Mouse (Mus musculus): ENCODE results near the gene Ugt1a10. TPM values are rescaled to one million over a fixed set of nuclear protein-coding genes. Genes with fewer than 3 reads are reported as not detected.
"Not testable (repeated sequence)": the region's sequence is repeated elsewhere in the genome, so short reads cannot be mapped to it uniquely, and the experiment has no call there.

Ugt1a10 gene
- polyA plus RNA-seq, 2 experiments: not detected

DNA sequence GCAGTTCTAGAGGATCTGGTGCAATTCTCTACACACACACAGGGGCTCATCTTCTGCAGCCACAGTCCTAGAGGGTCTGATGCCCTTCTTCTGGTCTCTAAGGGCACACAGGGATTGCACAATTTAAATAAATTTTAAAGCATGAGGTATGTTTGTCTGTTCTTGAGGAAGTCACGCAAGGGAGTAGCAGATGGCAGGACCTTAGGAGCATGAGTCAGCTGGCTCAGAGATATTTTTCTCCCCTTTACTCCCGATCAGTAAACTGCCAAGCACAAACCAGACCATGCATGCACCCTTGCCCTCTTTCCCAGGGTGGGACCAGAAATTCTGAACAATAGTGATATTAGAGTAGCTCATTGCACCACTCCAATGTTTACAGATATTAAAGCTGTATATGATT lies 103.2 kb downstream of the Ugt1a10 start:
- no peaks in the 10 kb centered on the region for H3K9me3 ChIP-seq (ENCODE audit: control insufficient read depth, low read length)
- no peaks in the 10 kb centered on the region for H3K4me1 ChIP-seq (replicated peaks; ENCODE audit: control insufficient read depth in 2 of 2, insufficient read depth in 2 of 2, low read length in 1 of 2)
- WGBS (ENCODE audit: insufficient replicate concordance): 40% methylated on average over 2 of the region's 2 CpGs
- no peaks in the 10 kb centered on the region for H3K36me3 ChIP-seq (replicated peaks; ENCODE audit: control insufficient read depth, insufficient read depth, low read depth)
- no peak overlapping the region for H3K9ac ChIP-seq (replicated peaks)
- no peak for ATAC-seq (ENCODE audit: insufficient read depth)
- H3K27ac ChIP-seq: no peak overlapping the region
- DNase-seq (ENCODE audit: low read depth in 3 of 3, low spot score in 3 of 3): no peak
- TF ChIP-seq CTCF (IDR thresholded peaks at IDR 0.05; ENCODE audit: low read depth) (no peak), EP300 (IDR thresholded peaks at IDR 0.05; ENCODE audit: low read depth) (no peak)
- H3K27me3 ChIP-seq (ENCODE audit: control insufficient read depth, insufficient read depth, low read length): no peaks in the 10 kb centered on the region
- no peak overlapping the region for H3K4me3 ChIP-seq (ENCODE audit: insufficient read depth in 1 of 2, low read depth in 2 of 2, low read length in 2 of 2)
- H3K4me2 ChIP-seq (ENCODE audit: low read depth): no peak overlapping the region

DNA sequence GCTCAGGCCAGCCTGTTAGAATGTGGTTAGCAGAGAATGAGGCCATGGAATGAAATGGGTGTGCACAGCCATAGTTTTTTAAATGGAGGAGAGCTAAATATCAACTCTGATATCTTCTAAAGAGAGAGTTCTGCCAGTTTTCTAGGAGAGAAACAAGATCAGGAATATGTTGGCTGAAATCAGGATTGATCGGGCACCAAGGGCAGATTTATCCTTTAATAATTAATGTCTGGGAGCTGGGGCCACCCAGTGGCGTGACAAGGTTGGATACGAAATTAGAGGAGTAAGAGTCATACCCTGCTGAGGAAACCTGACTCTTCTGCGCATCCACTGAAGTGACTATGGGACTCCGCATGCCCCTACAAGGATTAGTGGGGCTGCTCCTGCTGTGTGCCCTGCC lies 110.5 kb downstream of the Ugt1a10 start, which contains the start of gene Ugt1a5:
TSS of gene Ugt1a5 (plus strand) at position 302 of the 400 bp plus-strand sequence.
- H3K9me3 ChIP-seq (ENCODE audit: control insufficient read depth, low read length): no peaks in the 10 kb centered on the region
- H3K4me2 ChIP-seq (ENCODE audit: low read depth): no peak within 1 kb of the TSS
- WGBS (ENCODE audit: insufficient replicate concordance): 66% methylated on average over 5 of the region's 5 CpGs
- no peak within 1 kb of the TSS for H3K4me3 ChIP-seq (ENCODE audit: insufficient read depth in 1 of 2, low read depth in 2 of 2, low read length in 2 of 2)
- H3K27me3 ChIP-seq (ENCODE audit: control insufficient read depth, insufficient read depth, low read length): no peaks in the 10 kb centered on the region
- ATAC-seq (ENCODE audit: insufficient read depth) (no peak), DNase-seq (ENCODE audit: low read depth in 3 of 3, low spot score in 3 of 3) (no peak)
- H3K4me1 ChIP-seq (replicated peaks; ENCODE audit: control insufficient read depth in 2 of 2, insufficient read depth in 2 of 2, low read length in 1 of 2): no peaks in the 10 kb centered on the region
- no peak for TF ChIP-seq CTCF (IDR thresholded peaks at IDR 0.05; ENCODE audit: low read depth)
- TF ChIP-seq EP300 (IDR thresholded peaks at IDR 0.05; ENCODE audit: low read depth): no peak
- no peaks in the 10 kb centered on the region for H3K36me3 ChIP-seq (replicated peaks; ENCODE audit: control insufficient read depth, insufficient read depth, low read depth)
- no peak within 1 kb of the TSS for H3K27ac ChIP-seq
- H3K9ac ChIP-seq (replicated peaks): no peak within 1 kb of the TSS

DNA sequence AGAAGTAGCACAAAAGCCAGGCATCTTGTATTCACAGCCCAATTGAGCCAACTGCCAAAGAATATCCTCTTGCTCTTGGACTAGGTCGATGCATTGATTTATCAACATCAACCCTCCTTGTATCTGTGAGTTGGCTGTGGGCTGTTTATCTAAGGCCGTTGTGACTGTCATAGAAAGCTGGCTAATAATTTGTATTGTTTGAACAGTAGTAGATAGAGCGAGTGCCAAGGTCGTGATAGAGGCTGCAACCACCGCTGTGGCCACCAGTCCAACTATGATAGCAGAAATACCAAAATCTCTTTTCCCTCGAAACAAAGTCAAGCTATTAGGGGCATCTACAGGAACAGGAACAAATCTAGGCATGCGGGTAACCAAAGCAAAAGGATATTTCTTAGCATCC lies 117.0 kb downstream of the Ugt1a10 start:
- 67% methylated on average over 5 of the region's 7 CpGs for WGBS (ENCODE audit: insufficient replicate concordance)
- H3K4me3 ChIP-seq (ENCODE audit: insufficient read depth in 1 of 2, low read depth in 2 of 2, low read length in 2 of 2); H3K27me3 ChIP-seq (ENCODE audit: control insufficient read depth, insufficient read depth, low read length); H3K4me1 ChIP-seq (replicated peaks; ENCODE audit: control insufficient read depth in 2 of 2, insufficient read depth in 2 of 2, low read length in 1 of 2); H3K4me2 ChIP-seq (ENCODE audit: low read depth); H3K9ac ChIP-seq (replicated peaks); H3K36me3 ChIP-seq (replicated peaks; ENCODE audit: control insufficient read depth, insufficient read depth, low read depth); H3K9me3 ChIP-seq (ENCODE audit: control insufficient read depth, low read length); H3K27ac ChIP-seq; ATAC-seq (ENCODE audit: insufficient read depth); DNase-seq (ENCODE audit: low read depth in 3 of 3, low spot score in 3 of 3): not testable (repeated sequence)

DNA sequence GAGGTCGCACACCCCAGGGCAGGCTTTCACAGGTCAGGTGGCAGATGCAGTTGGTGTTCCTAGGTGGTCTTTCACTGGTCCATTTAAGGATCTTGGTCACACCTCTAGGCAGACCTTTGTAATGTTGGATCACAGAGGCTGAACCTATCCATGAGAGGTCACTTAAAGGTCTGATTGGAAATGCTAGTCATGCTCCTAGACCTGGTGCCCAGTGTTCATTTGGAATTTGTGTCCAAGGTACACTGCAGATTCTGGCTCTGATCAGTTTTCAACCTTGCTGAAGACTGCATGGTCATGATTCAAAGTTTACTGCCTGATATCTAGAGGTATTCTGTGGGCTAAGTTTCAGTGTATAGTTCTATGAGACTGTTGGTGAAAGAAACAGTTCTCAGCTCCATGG lies 124.5 kb downstream of the Ugt1a10 start:
- 82% methylated on average over 1 of the region's 1 CpGs for WGBS (ENCODE audit: insufficient replicate concordance)
- H3K4me2 ChIP-seq (ENCODE audit: low read depth): no peak overlapping the region
- H3K4me1 ChIP-seq (replicated peaks; ENCODE audit: control insufficient read depth in 2 of 2, insufficient read depth in 2 of 2, low read length in 1 of 2): no peaks in the 10 kb centered on the region
- no peak overlapping the region for H3K27ac ChIP-seq
- ATAC-seq (ENCODE audit: insufficient read depth) (no peak), DNase-seq (ENCODE audit: low read depth in 3 of 3, low spot score in 3 of 3) (no peak)
- no peaks in the 10 kb centered on the region for H3K36me3 ChIP-seq (replicated peaks; ENCODE audit: control insufficient read depth, insufficient read depth, low read depth)
- no peak overlapping the region for H3K4me3 ChIP-seq (ENCODE audit: insufficient read depth in 1 of 2, low read depth in 2 of 2, low read length in 2 of 2)
- peaks cover 4% of the 10 kb centered on the region for H3K9me3 ChIP-seq (ENCODE audit: control insufficient read depth, low read length)
- H3K27me3 ChIP-seq (ENCODE audit: control insufficient read depth, insufficient read depth, low read length): no peaks in the 10 kb centered on the region
- no peak for TF ChIP-seq CTCF (IDR thresholded peaks at IDR 0.05; ENCODE audit: low read depth)
- TF ChIP-seq EP300 (IDR thresholded peaks at IDR 0.05; ENCODE audit: low read depth): no peak
- H3K9ac ChIP-seq (replicated peaks): no peak overlapping the region

DNA sequence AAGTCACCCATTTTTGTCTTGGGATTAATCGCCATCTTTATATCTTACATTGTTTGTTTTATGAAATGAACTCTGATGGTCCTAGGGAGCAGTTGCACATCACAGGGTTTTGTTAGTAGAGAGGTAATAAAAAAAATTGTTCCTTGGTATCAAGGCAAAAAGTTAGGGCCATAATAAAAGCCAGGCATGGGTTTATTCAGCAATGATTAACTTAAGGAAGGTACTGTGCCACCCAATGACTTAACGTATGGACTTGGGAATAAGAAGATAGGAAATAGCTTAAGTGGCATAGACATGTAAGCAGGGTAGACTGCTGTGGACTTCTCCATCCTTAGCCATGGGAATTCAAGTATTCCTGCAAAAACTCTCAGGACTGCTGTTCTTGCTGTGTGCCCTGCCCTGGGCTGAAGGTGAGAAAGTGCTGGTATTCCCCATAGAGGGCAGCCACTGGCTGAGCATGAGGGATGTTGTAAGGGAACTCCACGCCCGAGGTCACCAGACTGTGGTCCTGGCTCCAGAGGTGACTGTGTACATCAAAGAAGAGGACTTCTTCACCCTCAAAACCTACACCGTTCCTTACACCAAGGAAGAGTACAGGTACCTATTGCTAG lies 131.2 kb downstream of the Ugt1a10 start:
- no peaks in the 10 kb centered on the region for H3K36me3 ChIP-seq (replicated peaks; ENCODE audit: control insufficient read depth, insufficient read depth, low read depth)
- H3K4me1 ChIP-seq (replicated peaks; ENCODE audit: control insufficient read depth in 2 of 2, insufficient read depth in 2 of 2, low read length in 1 of 2): no peaks in the 10 kb centered on the region
- H3K4me3 ChIP-seq (ENCODE audit: insufficient read depth in 1 of 2, low read depth in 2 of 2, low read length in 2 of 2): no peak overlapping the region
- DNase-seq (ENCODE audit: low read depth in 3 of 3, low spot score in 3 of 3) (no peak), ATAC-seq (ENCODE audit: insufficient read depth) (no peak)
- no peaks in the 10 kb centered on the region for H3K9me3 ChIP-seq (ENCODE audit: control insufficient read depth, low read length)
- no peak overlapping the region for H3K27ac ChIP-seq
- WGBS (ENCODE audit: insufficient replicate concordance): 66% methylated on average over 5 of the region's 5 CpGs
- H3K9ac ChIP-seq (replicated peaks): no peak overlapping the region
- H3K4me2 ChIP-seq (ENCODE audit: low read depth): no peak overlapping the region
- TF ChIP-seq EP300 (IDR thresholded peaks at IDR 0.05; ENCODE audit: low read depth) (no peak), CTCF (IDR thresholded peaks at IDR 0.05; ENCODE audit: low read depth) (no peak)
- H3K27me3 ChIP-seq (ENCODE audit: control insufficient read depth, insufficient read depth, low read length): no peaks in the 10 kb centered on the region
